Mouse (Mus musculus): ENCODE results near the gene 4930502E18Rik.

- no peak for TF ChIP-seq CTCF (IDR thresholded peaks at IDR 0.05; ENCODE audit: insufficient read depth, low read length)
- no peak for TF ChIP-seq POLR2A (IDR thresholded peaks at IDR 0.05; ENCODE audit: borderline replicate concordance, extremely low read depth, low read depth, low read length)
These were observed 30.4 kb upstream of the 4930502E18Rik start for GRCm38 (mm10) chrX:53694008-53694777.
